Mouse (Mus musculus) spleen, adult 2 months (tissue): Measurements from ENCODE around the gene Angel2.

Experiments
- CTCF ChIP-seq: fragments of 200-500 bp; IDR thresholded peaks from 2 replicates; pipeline ENCODE4 v1.5.1; 2011; ENCODE audit warnings: mild to moderate bottlenecking, inconsistent platforms; ENCODE audit not compliant: insufficient read depth, insufficient read length, insufficient replicate concordance; ENCODE audit errors: extremely low read depth
- POLR2A ChIP-seq: fragments of 200-500 bp; IDR thresholded peaks from 2 replicates; pipeline ENCODE4 v1.6.1; 2011; ENCODE audit warnings: low read depth, low read length, inconsistent platforms

DNA sequence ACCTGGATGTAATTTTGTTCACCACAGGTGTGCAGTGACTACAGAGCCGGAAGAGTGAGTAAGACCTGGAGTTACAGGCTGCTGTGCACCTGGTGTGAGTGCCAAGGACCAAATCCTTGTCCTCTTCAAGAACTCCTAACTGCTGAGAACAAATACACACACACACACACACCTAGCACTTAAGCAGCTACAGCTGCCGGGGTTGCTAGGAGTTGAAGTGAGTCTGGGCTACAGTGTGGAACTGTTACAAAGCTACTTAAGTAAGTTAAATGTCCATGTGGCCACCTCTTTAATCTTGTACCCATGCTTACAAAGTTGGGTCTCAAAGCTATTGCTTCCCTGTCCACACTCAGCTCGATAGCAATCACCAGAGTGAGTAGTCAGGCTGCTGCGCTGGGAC, 38.9 kb upstream of the Angel2 start:
- TF ChIP-seq POLR2A (no peak), CTCF (no peak)
